Mouse (Mus musculus) embryo, embryonic 10.5 days (tissue): Measurements from ENCODE around the gene Rnaset2b.
"Not testable (repeated sequence)": the region's sequence is repeated elsewhere in the genome, so short reads cannot be mapped to it uniquely, and the experiment has no call there.

ENCODE experiments used
- DNase-seq: peaks from one replicate; pipeline ENCODE4 v3.0.0-alpha.2; 2015; ENCODE audit warnings: low spot score

Gene Rnaset2b

DNA sequence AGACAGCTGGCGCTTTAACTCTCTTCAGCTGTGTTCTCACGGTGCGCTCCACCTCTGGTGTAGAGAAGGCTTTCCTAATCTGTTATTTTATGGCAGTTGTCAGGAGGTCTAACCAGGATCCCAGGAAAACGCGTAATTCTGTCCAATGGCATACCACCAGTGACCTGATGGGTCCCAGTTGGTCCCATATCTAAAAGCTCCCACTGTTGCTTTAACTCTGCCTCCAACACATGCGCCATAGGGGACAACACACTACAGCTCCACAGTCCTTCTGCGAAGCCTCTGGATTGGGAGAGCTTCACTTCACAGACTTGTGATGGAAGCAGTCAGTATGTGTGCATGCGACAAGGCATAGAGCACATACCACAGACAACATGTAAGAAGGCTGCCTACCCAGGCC, 9.7 kb downstream of the Rnaset2b start:
- not testable (repeated sequence) for DNase-seq

DNA sequence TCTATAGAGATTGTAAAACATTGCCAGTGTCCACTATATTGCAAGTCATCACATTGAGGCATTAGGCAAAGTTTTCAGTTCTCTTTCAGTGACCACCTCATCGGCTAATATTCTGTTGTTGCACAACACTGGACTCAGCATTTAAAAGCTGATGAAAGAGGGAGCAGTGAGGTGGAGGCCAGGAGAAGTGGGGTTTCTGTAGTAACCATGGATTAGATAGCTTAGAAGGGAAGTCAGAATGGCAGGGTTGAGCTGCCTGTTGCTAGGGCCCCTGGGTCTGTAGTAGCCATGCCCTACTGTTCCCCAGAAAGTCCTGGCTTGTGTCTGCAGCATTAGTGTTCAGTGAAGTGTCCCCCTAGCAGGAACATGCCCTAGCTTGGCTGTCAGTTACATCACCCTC, 15.7 kb downstream of the Rnaset2b start:
- not testable (repeated sequence) for DNase-seq

DNA sequence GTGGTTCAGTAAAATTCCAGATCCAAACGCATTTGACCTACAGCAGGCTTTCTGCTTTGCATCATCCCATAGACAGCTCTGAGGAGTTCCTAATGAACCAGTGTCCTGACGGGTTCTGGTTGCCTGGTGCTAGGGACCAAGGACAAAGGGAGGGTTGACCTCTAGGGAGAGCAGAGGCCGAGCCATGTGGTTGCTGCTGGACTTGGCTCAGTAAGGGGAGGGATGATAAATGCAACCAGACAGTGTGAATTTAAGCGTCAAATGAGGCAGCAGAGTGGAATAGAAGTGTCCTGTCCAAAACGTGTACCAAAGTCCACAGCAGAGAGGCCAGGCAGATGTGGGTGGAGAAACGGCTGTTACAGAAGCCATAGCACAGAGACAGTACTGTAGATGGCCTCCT, 25.1 kb downstream of the Rnaset2b start:
- not testable (repeated sequence) for DNase-seq

DNA sequence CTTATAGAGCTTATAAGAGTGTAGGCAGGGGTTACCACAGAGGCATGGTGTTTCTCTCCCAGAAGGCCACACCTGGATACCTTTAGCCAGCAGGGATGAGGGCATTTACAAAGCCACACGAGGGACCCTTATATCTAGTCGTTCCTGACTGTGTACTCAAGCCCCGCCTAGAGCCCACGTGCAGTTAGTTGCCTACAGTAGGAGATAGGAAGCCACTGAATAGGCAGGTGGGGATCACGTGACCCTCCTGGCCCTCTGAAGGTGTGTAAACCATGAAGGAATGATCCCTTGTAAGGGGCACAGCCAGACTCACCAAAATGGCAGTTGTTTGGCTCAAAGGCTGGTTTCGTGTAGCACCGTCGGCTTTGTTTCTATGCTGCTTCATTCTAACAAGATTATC, 26.4 kb downstream of the Rnaset2b start:
- not testable (repeated sequence) for DNase-seq

DNA sequence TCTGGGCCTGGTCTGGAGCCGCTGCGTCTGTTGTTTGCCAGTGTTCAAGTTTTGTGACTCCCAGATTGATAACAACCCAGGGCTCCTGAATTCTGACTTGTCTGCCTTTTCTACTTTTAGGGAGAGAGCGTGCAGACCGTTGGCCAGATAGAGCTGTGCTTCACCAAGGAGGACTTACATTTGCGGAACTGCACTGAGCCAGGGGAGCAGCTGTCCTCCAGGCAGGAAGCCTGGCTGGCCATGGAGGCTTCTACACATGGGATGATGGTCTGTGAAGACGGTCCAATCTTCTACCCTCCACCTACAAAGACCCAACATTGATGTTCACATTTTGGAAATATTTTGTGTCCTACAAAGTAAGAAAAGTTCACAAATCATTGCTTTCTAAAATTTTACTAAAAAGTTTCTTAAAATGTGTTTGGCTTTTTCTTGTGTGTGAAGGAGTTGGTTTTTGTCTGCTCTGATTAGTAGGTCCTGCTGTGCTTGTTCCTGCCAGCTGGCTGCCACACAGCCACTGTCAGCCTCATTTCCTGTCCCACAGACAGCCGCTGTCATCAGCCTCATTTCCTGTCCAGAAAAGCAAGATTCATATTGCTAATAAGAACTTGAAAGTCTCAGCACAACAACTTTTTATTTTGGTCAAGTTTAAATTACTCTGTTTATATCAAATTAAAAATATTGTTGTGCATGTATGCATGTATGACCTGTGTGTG, 27.5 kb downstream of the Rnaset2b start:
- DNase-seq: not testable (repeated sequence)

DNA sequence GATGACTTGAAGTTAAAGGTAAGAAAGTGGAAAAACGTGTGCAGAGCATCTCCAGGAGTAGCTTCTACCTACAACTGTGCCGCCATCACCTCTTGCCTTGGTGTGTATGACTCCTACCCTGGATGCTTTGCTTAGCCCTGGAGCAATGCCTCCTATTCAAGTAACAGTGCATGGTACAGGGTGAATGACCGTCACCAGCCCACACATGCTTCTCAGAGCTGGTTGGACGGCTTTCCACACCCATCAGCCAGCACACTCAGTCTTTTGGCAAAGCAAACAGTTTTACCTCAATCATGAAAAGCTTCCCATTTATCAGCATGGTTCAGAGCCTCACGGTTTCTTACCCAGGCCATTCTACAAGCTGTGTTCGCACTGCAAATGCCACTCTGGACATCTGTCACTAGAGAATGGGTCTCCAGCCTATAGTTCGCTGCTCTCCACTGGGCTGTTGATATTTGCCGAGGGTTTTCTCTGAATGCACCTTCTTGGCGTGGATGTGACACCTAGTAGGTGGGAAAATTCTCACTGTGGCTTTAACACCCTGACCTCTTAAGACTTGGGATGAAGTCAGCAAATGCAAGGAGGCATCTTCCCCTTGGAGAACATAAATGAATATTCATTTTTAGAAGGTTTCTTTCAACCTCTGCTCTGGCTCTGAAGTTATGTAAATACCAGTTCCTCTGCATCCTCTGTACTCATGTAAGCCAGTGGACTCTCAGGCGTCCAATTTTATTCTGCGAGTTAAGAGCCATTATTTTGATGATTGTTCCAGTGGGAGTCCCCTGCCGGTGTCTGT, 31.6 kb downstream of the Rnaset2b start:
- not testable (repeated sequence) for DNase-seq

DNA sequence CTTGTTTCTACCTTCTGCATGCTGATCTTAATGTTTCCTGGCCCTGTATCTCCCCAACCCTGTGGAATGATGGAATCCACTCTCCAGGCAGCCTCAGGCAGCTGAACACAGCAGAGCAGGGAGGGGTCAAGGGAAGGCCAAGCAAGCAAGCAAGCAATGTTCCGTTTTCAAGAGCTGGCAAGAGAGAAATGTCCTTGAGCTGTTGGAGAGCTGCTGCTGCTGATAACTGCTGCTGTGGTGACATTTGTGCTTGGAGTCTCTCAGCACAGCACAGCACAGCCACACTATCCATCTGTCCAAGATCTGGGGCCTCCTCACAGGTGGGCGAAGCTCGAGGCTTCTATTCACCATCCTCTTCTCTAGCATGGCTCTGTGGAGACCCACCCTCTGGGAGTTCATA, 33.0 kb downstream of the Rnaset2b start:
- not testable (repeated sequence) for DNase-seq

DNA sequence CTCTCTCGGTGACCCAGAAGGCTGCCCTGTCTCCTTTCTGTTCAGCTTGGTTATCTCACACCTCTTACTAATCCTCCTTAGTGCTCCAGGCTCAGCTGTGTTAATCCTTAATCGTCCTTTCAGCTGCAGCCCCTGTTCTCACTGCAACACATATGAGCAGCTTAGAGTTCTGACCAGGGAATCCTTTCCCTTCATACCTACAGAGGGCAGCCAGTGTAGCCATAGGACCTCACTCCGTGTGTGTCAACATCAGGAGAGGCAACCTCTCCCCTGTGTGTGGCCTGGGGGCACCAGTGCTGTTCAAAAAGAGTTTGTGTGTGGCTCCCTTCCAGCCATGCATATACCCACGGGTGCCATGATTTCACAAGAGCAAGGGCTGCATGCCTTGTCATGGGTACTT, 35.2 kb downstream of the Rnaset2b start:
- not testable (repeated sequence) for DNase-seq

DNA sequence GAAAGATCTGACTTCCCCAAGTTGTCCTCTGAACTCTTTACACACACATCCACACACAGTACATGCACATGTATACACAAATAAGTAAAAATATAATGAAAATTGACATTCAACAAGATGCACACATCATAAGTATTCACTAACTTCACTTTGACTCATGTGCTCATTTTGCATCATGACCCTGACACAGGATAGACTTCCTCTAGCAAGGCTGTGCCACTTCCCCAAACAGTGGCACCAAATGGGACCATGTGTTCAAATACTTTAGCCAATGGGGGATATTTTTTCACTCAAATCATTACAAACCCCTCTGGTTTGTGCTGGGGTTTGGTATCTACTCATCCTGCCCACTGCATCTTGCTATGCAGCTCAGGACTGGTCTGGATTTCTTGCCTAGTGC, 38.5 kb downstream of the Rnaset2b start:
- DNase-seq: not testable (repeated sequence)

DNA sequence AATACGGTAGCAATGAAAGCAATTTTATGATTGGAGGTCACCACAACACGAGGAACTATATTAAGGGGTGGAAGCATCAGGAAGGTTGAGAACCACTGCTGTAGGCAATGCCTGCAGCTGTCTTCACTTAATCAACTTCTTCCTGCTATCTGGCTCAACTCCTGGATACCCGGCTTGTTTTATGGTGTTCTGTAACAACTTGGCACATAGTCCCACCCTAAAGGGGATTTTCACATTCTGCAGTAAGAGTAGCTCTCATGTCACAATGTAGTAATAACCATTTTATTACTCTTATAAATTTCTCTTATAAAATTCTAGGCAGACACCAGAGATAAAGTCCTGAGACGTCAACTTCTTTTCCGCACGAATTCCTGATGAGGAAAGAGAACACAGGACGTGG, 39.0 kb downstream of the Rnaset2b start:
- DNase-seq: not testable (repeated sequence)

DNA sequence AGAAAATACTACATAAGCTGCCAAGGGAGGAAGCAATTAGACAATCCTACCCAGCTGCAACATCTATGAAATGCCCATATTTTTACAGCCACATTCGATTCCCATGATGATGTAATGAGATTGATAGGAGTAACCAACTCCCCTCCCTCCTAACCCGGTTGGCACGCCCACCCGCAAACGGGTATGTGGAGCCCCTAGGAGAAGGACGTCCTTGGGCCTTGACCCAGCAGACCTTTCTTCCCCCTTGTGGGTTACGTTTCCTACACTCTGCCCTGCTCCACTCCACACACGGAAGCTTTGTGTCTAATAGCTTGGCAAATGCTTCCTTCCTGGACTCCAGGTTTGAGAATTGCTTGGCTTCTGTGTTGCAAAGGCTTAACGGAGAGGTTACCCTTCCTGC, 39.5 kb downstream of the Rnaset2b start:
- not testable (repeated sequence) for DNase-seq

DNA sequence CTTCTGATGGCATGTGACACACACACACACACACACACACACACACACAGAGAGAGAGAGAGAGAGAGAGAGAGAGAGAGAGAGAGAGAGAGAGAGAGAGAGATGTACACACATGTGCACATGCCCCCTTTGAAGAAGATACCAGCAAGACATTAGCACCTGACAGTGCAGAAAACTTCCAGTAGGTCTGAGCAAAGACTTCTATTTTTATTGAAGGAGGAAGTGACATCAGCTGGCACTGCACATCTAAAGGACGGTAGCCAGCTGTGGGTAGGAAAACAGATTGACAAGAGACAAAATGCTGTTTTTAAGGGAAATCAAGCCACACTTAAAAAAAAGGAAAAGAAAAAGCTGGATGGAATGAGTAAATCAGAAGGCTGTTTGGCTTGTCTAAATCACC, 43.8 kb downstream of the Rnaset2b start:
- DNase-seq: not testable (repeated sequence)

DNA sequence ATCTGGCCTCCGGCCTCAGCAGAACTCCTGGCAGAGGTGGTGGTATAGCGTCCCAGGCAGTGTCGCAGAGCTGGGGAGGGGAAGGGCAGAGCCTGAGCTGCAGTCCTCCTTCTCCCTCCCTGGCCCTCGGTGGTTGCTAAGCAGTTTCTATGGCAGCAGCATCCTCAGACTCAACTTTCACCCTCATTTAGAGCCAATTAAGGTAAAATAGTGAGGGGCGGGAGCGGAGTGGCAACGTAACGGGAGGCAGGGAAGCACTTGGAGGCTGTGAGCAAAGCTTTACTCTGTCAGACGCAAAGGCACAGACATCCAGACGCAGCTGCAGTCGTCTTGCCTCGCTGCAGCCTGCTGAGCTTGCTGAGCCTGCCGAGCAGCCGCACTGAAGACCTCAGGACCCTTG, 54.8 kb downstream of the Rnaset2b start, which contains the start of gene Gm1604a:
Gm1604a (plus strand) TSS at position 312 of the 400 bp plus-strand sequence.
- not testable (repeated sequence) for DNase-seq

DNA sequence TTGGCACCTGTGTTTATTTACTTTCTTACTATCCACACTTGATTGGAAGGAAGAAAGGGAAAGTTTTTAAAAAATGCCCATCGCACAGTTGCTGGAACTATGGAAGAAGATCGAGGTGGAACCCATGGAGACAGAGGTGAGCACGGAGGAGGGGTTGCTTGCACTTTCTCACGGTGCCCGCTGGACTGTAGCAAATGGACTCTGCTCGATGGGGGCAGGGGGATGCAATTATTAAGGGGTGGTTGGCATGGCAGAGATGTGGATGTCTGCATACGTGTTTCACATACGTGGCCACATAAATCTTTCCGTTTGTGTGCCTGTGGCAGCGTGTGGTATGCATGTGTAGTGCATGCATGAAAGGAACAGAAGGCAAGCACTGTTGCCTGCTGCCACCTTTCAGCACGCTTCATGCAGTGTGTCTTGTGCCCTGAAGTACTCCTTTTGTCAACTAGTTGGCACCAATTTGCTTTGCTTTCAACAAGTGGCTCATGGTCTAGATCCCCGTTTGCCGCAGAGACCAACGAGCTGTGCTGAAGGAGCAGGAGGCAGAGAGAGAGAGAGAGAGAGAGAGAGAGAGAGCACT, 55.4 kb downstream of the Rnaset2b start:
- not testable (repeated sequence) for DNase-seq

DNA sequence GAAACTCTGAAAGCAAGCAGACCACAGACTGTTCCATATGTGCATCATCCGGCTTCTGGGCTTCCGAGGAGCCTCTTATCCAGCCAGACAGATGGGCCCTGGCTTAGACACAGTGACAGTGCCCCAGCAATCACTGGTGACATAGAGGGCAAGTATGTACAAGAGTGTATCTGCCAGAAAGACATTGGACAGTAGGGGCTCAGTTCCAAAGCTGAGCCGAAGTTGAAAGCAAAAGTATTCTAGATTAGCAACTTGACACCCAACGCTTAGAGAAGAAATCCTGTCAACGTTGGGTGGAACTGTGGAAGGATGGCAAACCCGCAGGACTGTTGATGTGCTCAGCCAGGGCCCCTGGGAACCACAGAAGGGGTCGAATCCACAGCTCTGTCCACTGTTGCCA, 59.8 kb downstream of the Rnaset2b start:
- DNase-seq: not testable (repeated sequence)

DNA sequence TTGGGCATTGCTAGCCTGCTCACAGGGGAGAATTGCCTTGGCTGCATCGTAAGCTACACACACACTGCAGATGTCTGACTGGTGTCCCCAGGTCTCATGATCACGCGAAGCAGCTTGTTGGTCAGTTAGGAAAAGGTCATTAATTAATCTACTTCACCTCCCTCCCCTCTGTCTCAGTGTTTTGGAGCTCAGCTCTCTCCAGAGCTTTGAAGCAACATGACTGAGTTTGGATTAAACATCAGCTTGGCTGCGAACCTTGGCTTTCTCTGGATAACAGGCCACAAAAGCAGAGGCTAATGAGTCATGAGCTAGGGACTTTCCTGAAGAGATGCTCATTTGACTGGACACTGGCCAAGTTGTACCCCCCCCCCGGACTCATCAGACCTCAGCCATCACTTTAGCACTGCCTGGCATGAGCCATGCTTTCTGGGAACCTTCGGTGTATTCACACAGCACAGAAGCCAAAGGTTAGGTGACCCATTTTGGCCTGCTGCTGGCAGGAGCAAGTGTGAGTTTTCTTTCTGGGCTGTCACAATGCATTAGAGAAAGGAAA, 60.3 kb downstream of the Rnaset2b start:
- not testable (repeated sequence) for DNase-seq

DNA sequence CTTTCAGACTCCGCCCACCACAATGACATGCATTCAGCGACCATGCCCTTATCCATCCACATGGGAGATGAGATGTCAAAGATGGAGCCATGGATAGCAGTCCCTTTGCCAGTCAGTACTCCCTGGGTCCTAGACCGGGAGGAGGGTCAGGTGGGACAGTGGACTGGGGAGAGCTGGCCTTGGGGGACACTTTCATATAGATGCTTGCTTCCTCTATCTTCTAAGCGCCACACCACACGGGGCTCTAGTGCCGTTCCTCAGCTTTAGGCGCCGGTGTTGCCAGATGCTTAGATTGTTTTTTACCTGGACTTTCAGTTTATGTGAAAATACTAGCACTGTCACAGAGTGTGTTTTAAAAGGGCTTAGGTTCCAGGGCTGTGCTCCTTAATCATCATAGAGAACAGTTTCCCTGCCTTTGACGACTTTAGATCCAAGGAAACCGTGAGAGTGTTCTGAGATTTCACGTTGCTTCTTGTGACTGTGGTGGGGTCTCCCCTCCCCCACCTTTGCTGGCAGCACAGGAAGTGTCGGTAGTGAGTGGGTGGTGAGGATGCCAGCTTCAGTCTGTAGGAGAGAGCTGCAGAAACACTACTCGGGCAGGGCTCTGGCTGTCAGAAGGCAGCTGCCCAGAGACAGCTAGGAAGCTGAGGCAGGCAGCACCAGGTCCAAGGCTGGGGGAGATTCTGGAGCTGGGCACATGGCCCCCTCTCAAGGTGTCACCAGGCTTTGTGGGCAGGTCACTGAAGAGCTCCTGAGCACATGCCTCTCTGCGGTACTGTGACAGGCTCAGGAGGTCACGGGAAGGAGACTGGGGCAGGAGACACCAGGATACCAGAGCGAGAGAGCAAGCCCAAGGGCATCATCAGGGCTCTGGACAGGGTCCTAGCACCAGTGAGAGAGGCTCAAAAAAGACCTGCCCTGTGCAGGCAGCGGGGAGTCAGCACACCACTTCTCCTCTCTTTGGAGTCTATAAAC, 63.0 kb downstream of the Rnaset2b start:
- DNase-seq: not testable (repeated sequence)
